Mouse (Mus musculus) liver, adult 2 months (tissue): ENCODE measurements at regions not wholly inside any gene's neighbourhood (a gene's known extent, or its start where the extent isn't known, plus 50 kb on each side); places are given as distances from the start of the nearest gene placed in this dataset.

Source experiments
- DNase-seq: peaks from one replicate; pipeline ENCODE4 v3.0.0-alpha.2; 2011; ENCODE audit warnings: low read depth, low spot score; ENCODE audit errors: extremely low read depth
- H3K27ac ChIP-seq: fragments of 200-500 bp; replicated peaks from 2 replicates; pipeline ENCODE4 v1.5.1; 2012; ENCODE audit warnings: low read depth, mild to moderate bottlenecking, control low read depth, inconsistent platforms, low read length; ENCODE audit not compliant: insufficient read depth
- H3K27me3 ChIP-seq: fragments of 200-500 bp; 2 replicates; pipeline ENCODE4 v1.6.1; 2012; ENCODE audit warnings: mild to moderate bottlenecking, moderate library complexity, low read length, inconsistent platforms; ENCODE audit not compliant: control insufficient read depth, insufficient read depth
- H3K36me3 ChIP-seq: fragments of 200-500 bp; 2 replicates; pipeline ENCODE4 v1.6.1; 2012; ENCODE audit warnings: low read length, inconsistent platforms; ENCODE audit not compliant: control insufficient read depth, insufficient read depth
- H3K4me1 ChIP-seq: fragments of 200-500 bp; 2 replicates; pipeline ENCODE4 v1.6.1; 2011; ENCODE audit warnings: low read length; ENCODE audit not compliant: control insufficient read depth, insufficient read depth
- H3K4me3 ChIP-seq: fragments of 200-500 bp; 2 replicates; pipeline ENCODE4 v1.5.1; 2011; ENCODE audit warnings: low read depth, mild to moderate bottlenecking, control low read depth, low read length, moderate library complexity; ENCODE audit not compliant: insufficient read depth
- H3K79me2 ChIP-seq: fragments of 200-500 bp; 2 replicates; pipeline ENCODE4 v1.6.1; 2012; ENCODE audit warnings: inconsistent platforms, mild to moderate bottlenecking, low read length, moderate library complexity; ENCODE audit not compliant: control insufficient read depth, insufficient read depth
- H3K9ac ChIP-seq: fragments of 200-500 bp; 2 replicates; pipeline ENCODE4 v1.6.1; 2012; ENCODE audit warnings: low read depth, mild to moderate bottlenecking, control low read depth, inconsistent platforms, low read length
- CTCF ChIP-seq: fragments of 200-500 bp; IDR thresholded peaks from 2 replicates; pipeline ENCODE4 v1.5.1; 2011; ENCODE audit warnings: low read depth, low read length, control low read depth
- POLR2A ChIP-seq: fragments of 200-500 bp; IDR thresholded peaks from 2 replicates; pipeline ENCODE4 v1.6.1; 2011; ENCODE audit warnings: low read length, control low read depth; ENCODE audit not compliant: insufficient read depth; ENCODE audit errors: extremely low read depth
- WGBS: fragments of 180-500 bp; shearing (Covaris S2); methylation state at CpG from one replicate; pipeline ENCODE4 v1.1.7; 2018; 5-methylcytosine and 5-hydroxymethylcytosine counted together

- H3K27ac ChIP-seq = no peak overlapping the region
- H3K79me2 ChIP-seq = no peaks in the 10 kb centered on the region
- no peak overlapping the region for H3K9ac ChIP-seq
- TF ChIP-seq POLR2A = no peak
- no peak for TF ChIP-seq CTCF
- H3K4me3 ChIP-seq = no peak overlapping the region
- peaks cover 2% of the 10 kb centered on the region; the same call in 1 of the 2 replicates for H3K4me1 ChIP-seq
- 81% methylated on average over 6 of the region's 6 CpGs for WGBS
- H3K36me3 ChIP-seq = no peaks in the 10 kb centered on the region
- no peak for DNase-seq
- no peaks in the 10 kb centered on the region for H3K27me3 ChIP-seq
Observed at GRCm38 (mm10) chr17:50443376-50444022, 65.7 kb upstream of the Plcl2 start.

GRCm38 (mm10) chr17:50444023-50444389, 65.2 kb upstream of the Plcl2 start:
- 58% methylated on average over 1 of the region's 1 CpGs for WGBS

GRCm38 (mm10) chr17:50448693-50449092, 60.5 kb upstream of the Plcl2 start:
- Histone ChIP-seq H3K27ac (no peak overlapping the region), H3K27me3 (no peaks in the 10 kb centered on the region), H3K9ac (no peak overlapping the region), H3K4me1 (no peaks in the 10 kb centered on the region), H3K79me2 (no peaks in the 10 kb centered on the region), H3K36me3 (no peaks in the 10 kb centered on the region), H3K4me3 (no peak overlapping the region)
- TF ChIP-seq POLR2A (no peak), CTCF (no peak)
- no peak for DNase-seq
- 87% methylated on average over 6 of the region's 6 CpGs for WGBS

More at GRCm38 (mm10) chr17:50444023-50444389, 65.2 kb upstream of the Plcl2 start:
- Histone ChIP-seq H3K27ac (no peak overlapping the region), H3K4me1 (peaks cover 2% of the 10 kb centered on the region; the same call in 1 of the 2 replicates), H3K79me2 (no peaks in the 10 kb centered on the region), H3K9ac (no peak overlapping the region), H3K36me3 (no peaks in the 10 kb centered on the region), H3K4me3 (no peak overlapping the region), H3K27me3 (no peaks in the 10 kb centered on the region)
- TF ChIP-seq POLR2A (no peak), CTCF (no peak)
- DNase-seq = no peak

- no peaks in the 10 kb centered on the region for H3K4me1 ChIP-seq
- no peaks in the 10 kb centered on the region for H3K79me2 ChIP-seq
- no peaks in the 10 kb centered on the region for H3K27me3 ChIP-seq
- WGBS = 92% methylated on average over 3 of the region's 3 CpGs
- no peak overlapping the region for H3K27ac ChIP-seq
- no peak for DNase-seq
- no peak overlapping the region for H3K4me3 ChIP-seq
- H3K9ac ChIP-seq = no peak overlapping the region
- no peak for TF ChIP-seq POLR2A
- no peak for TF ChIP-seq CTCF
- no peaks in the 10 kb centered on the region for H3K36me3 ChIP-seq
Observed at GRCm38 (mm10) chr17:50451606-50452005, 57.6 kb upstream of the Plcl2 start.

GRCm38 (mm10) chr17:50453524-50453923, 55.7 kb upstream of the Plcl2 start:
- Histone ChIP-seq H3K4me3 (no peak overlapping the region), H3K4me1 (no peaks in the 10 kb centered on the region), H3K36me3 (no peaks in the 10 kb centered on the region), H3K27me3 (no peaks in the 10 kb centered on the region), H3K27ac (no peak overlapping the region), H3K79me2 (no peaks in the 10 kb centered on the region), H3K9ac (no peak overlapping the region)
- no peak for DNase-seq
- TF ChIP-seq CTCF (no peak), POLR2A (no peak)

- H3K4me1 ChIP-seq = no peaks in the 10 kb centered on the region
- TF ChIP-seq CTCF (no peak), POLR2A (no peak)
- H3K36me3 ChIP-seq = no peaks in the 10 kb centered on the region
- H3K79me2 ChIP-seq = no peaks in the 10 kb centered on the region
- DNase-seq = no peak
- H3K4me3 ChIP-seq = no peak overlapping the region
- 71% methylated on average over 5 of the region's 5 CpGs for WGBS
- H3K9ac ChIP-seq = no peak overlapping the region
- H3K27me3 ChIP-seq = no peaks in the 10 kb centered on the region
- H3K27ac ChIP-seq = no peak overlapping the region
Observed at GRCm38 (mm10) chr17:50453956-50454355, 55.2 kb upstream of the Plcl2 start.
